Mouse (Mus musculus): ENCODE measurements around the gene Ptch2.

DNA sequence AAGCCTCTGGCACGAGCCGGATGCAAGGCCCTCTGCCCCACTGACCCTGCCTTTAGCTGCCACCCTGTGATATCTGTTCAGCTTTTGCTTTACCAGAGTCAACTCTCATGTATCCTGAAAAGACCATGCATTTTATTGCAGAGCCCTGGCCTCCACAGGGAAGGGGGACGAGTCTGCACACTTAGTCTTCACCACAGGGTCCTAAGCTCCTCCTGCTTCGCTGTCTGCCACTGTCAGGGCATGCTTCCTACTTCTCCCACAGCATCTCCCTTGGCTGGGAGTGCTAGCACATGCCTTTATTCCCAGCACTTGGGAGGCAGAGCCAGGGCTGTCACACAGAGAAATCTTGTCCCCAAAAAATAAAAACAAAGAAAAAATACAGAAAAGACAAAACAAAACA, 65.3 kb downstream of the Ptch2 start:
- TF ChIP-seq CHD2 (IDR thresholded peaks at IDR 0.05; ENCODE audit: low read depth, low read length) = no peak
- no peak for TF ChIP-seq ZC3H11A (IDR thresholded peaks at IDR 0.05; ENCODE audit: borderline replicate concordance, low read depth, low read length)
- TF ChIP-seq MAFK (IDR thresholded peaks at IDR 0.05; ENCODE audit: insufficient read depth, low read depth, low read length) = no peak
- no peak for TF ChIP-seq HCFC1 (IDR thresholded peaks at IDR 0.05; ENCODE audit: borderline replicate concordance, insufficient read depth, low read length)
- TF ChIP-seq ZNF384 (IDR thresholded peaks at IDR 0.05; ENCODE audit: low read depth, low read length) = no peak
